Mouse (Mus musculus) megakaryocyte, embryonic 14.5 days (primary cell): ENCODE results near the gene Gmppb.

ENCODE experiments used
- FLI1 ChIP-seq: IDR thresholded peaks from 2 replicates; pipeline ENCODE4 v1.6.1; 2012; ENCODE audit warnings: low read length, inconsistent platforms, mixed read lengths
- GATA1 ChIP-seq: IDR thresholded peaks from 3 replicates; pipeline ENCODE4 v1.6.1; 2012; ENCODE audit warnings: mixed read lengths, low read length, inconsistent platforms, borderline replicate concordance

- TF ChIP-seq GATA1, result no peak
- no peak for TF ChIP-seq FLI1
These were observed 34.0 kb downstream of the Gmppb start, which contains the start of gene Rnf123 for GRCm38 (mm10) chr9:108082988-108083431.
